Comparison of ENCODE assay signal across 19 mouse cellular contexts in the genomic region with DNA sequence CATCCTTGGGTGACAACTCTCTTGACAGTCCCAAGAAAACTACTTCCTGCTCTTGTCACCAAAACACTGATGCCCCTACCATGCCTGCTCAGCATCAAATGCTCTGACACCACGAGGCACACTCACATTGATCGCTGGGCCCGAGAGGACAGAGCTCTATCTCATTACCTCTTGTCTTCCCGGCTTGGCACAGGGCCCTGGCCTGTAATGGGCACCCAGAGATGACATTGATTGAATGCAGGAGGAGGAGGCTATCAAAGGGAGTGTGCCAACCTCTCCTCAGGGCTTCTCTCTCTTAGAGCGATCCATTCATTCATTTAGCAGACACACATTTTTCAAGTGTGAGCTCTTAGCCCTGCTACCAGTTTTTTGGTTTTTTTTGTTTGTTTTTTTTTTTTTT.
DNase-seq lines count a peak whose midpoint lies in the region; ATAC-seq and TF ChIP-seq lines count a peak whose summit lies in the region.
"Had no signal": no experiment of that assay in that cellular context is flagged by ENCODE, and none has a peak within 500 bp of the region (broad histone marks: within the 10 kb centered on the region; RNA-seq: fewer than 3 reads in every experiment).

No protein-coding gene starts in this region.

- H3K27me3 ChIP-seq in hindbrain, embryonic 13.5 days, result no peaks in the 10 kb centered on the region
- H3K27me3 ChIP-seq in hindbrain, embryonic 14.5 days (ENCODE audit: control insufficient read depth, insufficient read depth, low read length), result no peaks in the 10 kb centered on the region
- no peaks in the 10 kb centered on the region for H3K27me3 ChIP-seq in neural tube, embryonic 14.5 days (ENCODE audit: control insufficient read depth, insufficient read depth, low read length)
- H3K27me3 ChIP-seq: embryonic facial prominence, embryonic 12.5 days; intestine, embryonic 15.5 days had no signal

- WGBS in hindbrain, embryonic 13.5 days, result 51% methylated on average over 5 of the region's 5 CpGs
- 42% methylated on average over 5 of the region's 5 CpGs for WGBS in hindbrain, embryonic 14.5 days
- 53% methylated on average over 5 of the region's 5 CpGs for WGBS in neural tube, embryonic 14.5 days
- whole genome bisulfite sequencing in lung, adult 2 months, result 79% methylated on average over 5 of the region's 5 CpGs

- no peaks in the 10 kb centered on the region for H3K36me3 ChIP-seq in hindbrain, embryonic 13.5 days
- H3K36me3 ChIP-seq in hindbrain, embryonic 14.5 days (replicated peaks; ENCODE audit: control insufficient read depth, insufficient read depth), result no peaks in the 10 kb centered on the region
- H3K36me3 ChIP-seq in neural tube, embryonic 14.5 days (ENCODE audit: control insufficient read depth, insufficient read depth, low read length), result no peaks in the 10 kb centered on the region
- H3K36me3 ChIP-seq: embryonic facial prominence, embryonic 12.5 days; intestine, embryonic 15.5 days had no signal

- H3K9ac ChIP-seq in hindbrain, embryonic 13.5 days, result no peak overlapping the region
- no peak overlapping the region for H3K9ac ChIP-seq in hindbrain, embryonic 14.5 days
- H3K9ac ChIP-seq in neural tube, embryonic 14.5 days (replicated peaks; ENCODE audit: low read depth, low read length), result no peak overlapping the region
- H3K9ac ChIP-seq: embryonic facial prominence, embryonic 12.5 days; forebrain, postnatal 0 days; intestine, embryonic 15.5 days; liver, embryonic 14.5 days had no signal

- H3K4me3 ChIP-seq in hindbrain, embryonic 13.5 days, result no peak overlapping the region
- no peak overlapping the region for H3K4me3 ChIP-seq in hindbrain, embryonic 14.5 days (replicated peaks; ENCODE audit: low read length)
- H3K4me3 ChIP-seq in neural tube, embryonic 14.5 days (ENCODE audit: low read depth, low read length), result no peak overlapping the region
- H3K4me3 ChIP-seq in lung, adult 2 months (replicated peaks; ENCODE audit: extremely low read depth, low read depth, low read length), result no peak overlapping the region
- H3K4me3 ChIP-seq: embryonic facial prominence, embryonic 12.5 days; erythroblast, embryonic 14.5 days; intestine, embryonic 15.5 days had no signal

- H3K4me2 ChIP-seq in hindbrain, embryonic 13.5 days, result no peak overlapping the region
- H3K4me2 ChIP-seq in hindbrain, embryonic 14.5 days (replicated peaks), result no peak overlapping the region
- H3K4me2 ChIP-seq in neural tube, embryonic 14.5 days (ENCODE audit: low read depth, low read length), result no peak overlapping the region
- H3K4me2 ChIP-seq: embryonic facial prominence, embryonic 12.5 days; heart, embryonic 11.5 days; intestine, embryonic 15.5 days; midbrain, embryonic 11.5 days had no signal

- TF ChIP-seq CTCF in brain, embryonic 14.5 days (IDR thresholded peaks at IDR 0.05; ENCODE audit: borderline replicate concordance, extremely low read depth, insufficient read depth, insufficient read length), result no peak
- no peak for TF ChIP-seq CTCF in lung, adult 2 months (IDR thresholded peaks at IDR 0.05; ENCODE audit: insufficient read depth, low read length)

- DNase-seq in cerebellum, postnatal 14 days, result peak; percentile 50 to 68
- DNase-seq in cerebellum, postnatal 4 days (ENCODE audit: low spot score in 2 of 2), result no peak
- DNase-seq in hindbrain, embryonic 14.5 days (ENCODE audit: low spot score), result no peak
- no peak for DNase-seq in neural tube, embryonic 10.5 days (ENCODE audit: extremely low spot score, low spot score)
- peak; percentile 63 for DNase-seq in brain, embryonic 14.5 days (ENCODE audit: low read depth)
- DNase-seq in lung, adult 2 months, result no peak
- DNase-seq: cerebellum, adult 8-10 months; forebrain, postnatal 0 days; retina, postnatal 1 day had no signal

- TF ChIP-seq POLR2A in brain, embryonic 14.5 days (IDR thresholded peaks at IDR 0.05; ENCODE audit: borderline replicate concordance, extremely low read depth, insufficient read depth, insufficient read length, poor library complexity, severe bottlenecking), result no peak
- TF ChIP-seq POLR2A in lung, adult 2 months (IDR thresholded peaks at IDR 0.05; ENCODE audit: borderline replicate concordance, extremely low read depth, low read depth, low read length), result no peak

- no peaks in the 10 kb centered on the region for H3K9me3 ChIP-seq in hindbrain, embryonic 13.5 days
- no peaks in the 10 kb centered on the region for H3K9me3 ChIP-seq in hindbrain, embryonic 14.5 days (ENCODE audit: control insufficient read depth, low read length)
- no peaks in the 10 kb centered on the region for H3K9me3 ChIP-seq in neural tube, embryonic 14.5 days (ENCODE audit: control insufficient read depth, low read length)
- H3K9me3 ChIP-seq: embryonic facial prominence, embryonic 12.5 days; G1E; intestine, embryonic 15.5 days had no signal

- H3K4me1 ChIP-seq in hindbrain, embryonic 13.5 days (replicated peaks), result peaks cover 32% of the 10 kb centered on the region
- H3K4me1 ChIP-seq in hindbrain, embryonic 14.5 days (replicated peaks; ENCODE audit: control insufficient read depth, insufficient read depth, low read length), result peaks cover 6% of the 10 kb centered on the region; the same call in 1 of the 2 replicates
- peaks cover 9% of the 10 kb centered on the region; the same call in 1 of the 2 replicates for H3K4me1 ChIP-seq in neural tube, embryonic 14.5 days (ENCODE audit: control insufficient read depth, insufficient read depth, low read length)
- H3K4me1 ChIP-seq in lung, adult 2 months (ENCODE audit: control insufficient read depth, insufficient read depth, low read length), result no peaks in the 10 kb centered on the region
- H3K4me1 ChIP-seq: embryonic facial prominence, embryonic 12.5 days had no signal

- no peak overlapping the region for H3K27ac ChIP-seq in hindbrain, embryonic 13.5 days
- H3K27ac ChIP-seq in hindbrain, embryonic 14.5 days, result no peak overlapping the region
- no peak overlapping the region for H3K27ac ChIP-seq in neural tube, embryonic 14.5 days (ENCODE audit: low read depth, low read length)
- H3K27ac ChIP-seq: embryonic facial prominence, embryonic 12.5 days; intestine, embryonic 15.5 days; liver, embryonic 14.5 days; macrophage had no signal

- ATAC-seq in hindbrain, embryonic 13.5 days (ENCODE audit: low FRiP score), result peak; percentile 57; the same call in 1 of the 2 replicates
- ATAC-seq in hindbrain, embryonic 14.5 days (ENCODE audit: low FRiP score), result no peak
- peak; percentile 51; the same call in 1 of the 2 replicates for ATAC-seq in neural tube, embryonic 14.5 days (ENCODE audit: low read depth)
- ATAC-seq: forebrain, postnatal 0 days; intestine, embryonic 15.5 days had no signal

Comparison
In these comparisons a context has a peak if more than half of its experiments do, and no peak if none do; other contexts are left out.
1. DNase-seq: peak in cerebellum, postnatal 14 days (2 of 2) and brain, embryonic 14.5 days (single experiment); none in cerebellum, postnatal 4 days (0 of 2), hindbrain, embryonic 14.5 days (single experiment), neural tube, embryonic 10.5 days (single experiment) and lung, adult 2 months (single experiment).